Mouse (Mus musculus) kidney, adult 18-20 months (tissue): ENCODE results near the gene Pygo1.

Source experiments
- DNase-seq: peaks from one replicate; pipeline ENCODE4 v3.0.0; 2021

Pygo1 gene

GRCm38 (mm10) chr9:73000487-73000886 is 75.0 kb downstream of the Pygo1 start:
- DNase-seq: no peak

- DNase-seq: no peak
Measured at GRCm38 (mm10) chr9:73001314-73002011, 76.0 kb downstream of the Pygo1 start.
